Mouse (Mus musculus): ENCODE data around the gene Hoxc12. TPM values are rescaled to one million over a fixed set of nuclear protein-coding genes. Genes with fewer than 3 reads are reported as not detected.

The Hoxc12 gene
- polyA plus RNA-seq, 1 experiment from 2014 or later, result not detected

GRCm38 (mm10) chr15:102918611-102919265 lies 17.8 kb upstream of the Hoxc12 start:
- Histone ChIP-seq H3K9me3 (ENCODE audit: control insufficient read depth, low read depth, low read length) (no peaks in the 10 kb centered on the region), H3K4me1 (ENCODE audit: control insufficient read depth, insufficient read depth, low read length) (0 out of 2 replicates have a peak, but pooled peaks cover 6% of the 10 kb centered on the region), H3K27ac (ENCODE audit: low read length) (no peak overlapping the region), H3K9ac (replicated peaks; ENCODE audit: low read depth, low read length) (no peak overlapping the region), H3K4me3 (ENCODE audit: low read depth, low read length) (no peak overlapping the region), H3K36me3 (ENCODE audit: control insufficient read depth, insufficient read depth, low read length) (no peaks in the 10 kb centered on the region), H3K27me3 (ENCODE audit: control insufficient read depth, insufficient read depth, low read length) (peaks cover 87% of the 10 kb centered on the region), H3K4me2 (replicated peaks; ENCODE audit: low read depth, low read length) (no peak overlapping the region)
- ATAC-seq (ENCODE audit: insufficient number of reproducible peaks, insufficient read depth, low FRiP score, low read depth), result no peak
- 2% methylated on average over 7 of the region's 7 CpGs for WGBS

GRCm38 (mm10) chr15:102919336-102920180 lies 17.0 kb upstream of the Hoxc12 start:
- no peak for ATAC-seq (ENCODE audit: insufficient number of reproducible peaks, insufficient read depth, low FRiP score, low read depth)
- H3K9ac ChIP-seq (replicated peaks; ENCODE audit: low read depth, low read length), result no peak overlapping the region
- WGBS, result 5% methylated on average over 12 of the region's 12 CpGs
- no peaks in the 10 kb centered on the region for H3K9me3 ChIP-seq (ENCODE audit: control insufficient read depth, low read depth, low read length)
- H3K27me3 ChIP-seq (ENCODE audit: control insufficient read depth, insufficient read depth, low read length), result peaks cover 88% of the 10 kb centered on the region
- no peak overlapping the region for H3K27ac ChIP-seq (ENCODE audit: low read length)
- no peaks in the 10 kb centered on the region for H3K36me3 ChIP-seq (ENCODE audit: control insufficient read depth, insufficient read depth, low read length)
- H3K4me3 ChIP-seq (ENCODE audit: low read depth, low read length), result no peak overlapping the region
- no peak overlapping the region for H3K4me2 ChIP-seq (replicated peaks; ENCODE audit: low read depth, low read length)
- H3K4me1 ChIP-seq (ENCODE audit: control insufficient read depth, insufficient read depth, low read length), result 0 out of 2 replicates have a peak, but pooled peaks cover 6% of the 10 kb centered on the region

- Histone ChIP-seq H3K4me1 (ENCODE audit: control insufficient read depth, insufficient read depth, low read length) (0 out of 2 replicates have a peak, but pooled peaks cover 6% of the 10 kb centered on the region), H3K27me3 (ENCODE audit: control insufficient read depth, insufficient read depth, low read length) (peaks cover 91% of the 10 kb centered on the region), H3K9ac (replicated peaks; ENCODE audit: low read depth, low read length) (no peak overlapping the region), H3K27ac (ENCODE audit: low read length) (no peak overlapping the region), H3K36me3 (ENCODE audit: control insufficient read depth, insufficient read depth, low read length) (no peaks in the 10 kb centered on the region), H3K4me2 (replicated peaks; ENCODE audit: low read depth, low read length) (peak overlapping the region; percentile 16; the same call in 1 of the 2 replicates), H3K4me3 (ENCODE audit: low read depth, low read length) (peak overlapping the region; percentile 12; the same call in 1 of the 2 replicates), H3K9me3 (ENCODE audit: control insufficient read depth, low read depth, low read length) (no peaks in the 10 kb centered on the region)
- ATAC-seq (ENCODE audit: insufficient number of reproducible peaks, insufficient read depth, low FRiP score, low read depth), result peak; percentile 82
- under 1% methylated on average over 20 of the region's 20 CpGs for WGBS
These were observed 15.9 kb upstream of the Hoxc12 start for GRCm38 (mm10) chr15:102920619-102921018.

GRCm38 (mm10) chr15:102921053-102922011 lies 15.2 kb upstream of the Hoxc12 start, which contains the start of gene Hoxc13:
Gene Hoxc13, plus strand, starts transcription at chr15:102921103.
- Histone ChIP-seq H3K4me1 (ENCODE audit: control insufficient read depth, insufficient read depth, low read length) (0 out of 2 replicates have a peak, but pooled peaks cover 6% of the 10 kb centered on the region), H3K27me3 (ENCODE audit: control insufficient read depth, insufficient read depth, low read length) (peaks cover 91% of the 10 kb centered on the region), H3K4me2 (replicated peaks; ENCODE audit: low read depth, low read length) (peak within 1 kb of the TSS; percentile 16; the same call in 1 of the 2 replicates), H3K27ac (ENCODE audit: low read length) (no peak within 1 kb of the TSS), H3K4me3 (ENCODE audit: low read depth, low read length) (peak within 1 kb of the TSS; percentile 12), H3K9ac (replicated peaks; ENCODE audit: low read depth, low read length) (no peak within 1 kb of the TSS), H3K36me3 (ENCODE audit: control insufficient read depth, insufficient read depth, low read length) (no peaks in the 10 kb centered on the region), H3K9me3 (ENCODE audit: control insufficient read depth, low read depth, low read length) (no peaks in the 10 kb centered on the region)
- peak; percentile 49; the same call in 1 of the 2 replicates for ATAC-seq (ENCODE audit: insufficient number of reproducible peaks, insufficient read depth, low FRiP score, low read depth)
- WGBS, result 1% methylated on average over 69 of the region's 88 CpGs

- Histone ChIP-seq H3K9ac (replicated peaks; ENCODE audit: low read depth, low read length) (no peak overlapping the region), H3K4me3 (ENCODE audit: low read depth, low read length) (no peak overlapping the region), H3K27ac (ENCODE audit: low read length) (no peak overlapping the region), H3K36me3 (ENCODE audit: control insufficient read depth, insufficient read depth, low read length) (no peaks in the 10 kb centered on the region), H3K27me3 (ENCODE audit: control insufficient read depth, insufficient read depth, low read length) (peaks cover 91% of the 10 kb centered on the region), H3K4me1 (ENCODE audit: control insufficient read depth, insufficient read depth, low read length) (0 out of 2 replicates have a peak, but pooled peaks cover 6% of the 10 kb centered on the region), H3K9me3 (ENCODE audit: control insufficient read depth, low read depth, low read length) (no peaks in the 10 kb centered on the region), H3K4me2 (replicated peaks; ENCODE audit: low read depth, low read length) (no peak overlapping the region)
- no peak; the same call in 1 of the 2 replicates for ATAC-seq (ENCODE audit: insufficient number of reproducible peaks, insufficient read depth, low FRiP score, low read depth)
- WGBS, result under 1% methylated on average over 24 of the region's 24 CpGs
These were observed 14.6 kb upstream of the Hoxc12 start for GRCm38 (mm10) chr15:102922012-102922362.

GRCm38 (mm10) chr15:102922636-102923500 lies 13.7 kb upstream of the Hoxc12 start:
- no peak overlapping the region for H3K27ac ChIP-seq (ENCODE audit: low read length)
- peaks cover 91% of the 10 kb centered on the region for H3K27me3 ChIP-seq (ENCODE audit: control insufficient read depth, insufficient read depth, low read length)
- WGBS, result 17% methylated on average over 6 of the region's 6 CpGs
- ATAC-seq (ENCODE audit: insufficient number of reproducible peaks, insufficient read depth, low FRiP score, low read depth), result no peak
- no peak overlapping the region for H3K4me2 ChIP-seq (replicated peaks; ENCODE audit: low read depth, low read length)
- H3K4me3 ChIP-seq (ENCODE audit: low read depth, low read length), result no peak overlapping the region
- no peak overlapping the region for H3K9ac ChIP-seq (replicated peaks; ENCODE audit: low read depth, low read length)
- H3K36me3 ChIP-seq (ENCODE audit: control insufficient read depth, insufficient read depth, low read length), result no peaks in the 10 kb centered on the region
- no peaks in the 10 kb centered on the region for H3K9me3 ChIP-seq (ENCODE audit: control insufficient read depth, low read depth, low read length)
- 0 out of 2 replicates have a peak, but pooled peaks cover 6% of the 10 kb centered on the region for H3K4me1 ChIP-seq (ENCODE audit: control insufficient read depth, insufficient read depth, low read length)

GRCm38 (mm10) chr15:102927032-102927645 lies 9.4 kb upstream of the Hoxc12 start:
- Histone ChIP-seq H3K4me2 (replicated peaks; ENCODE audit: low read depth, low read length) (no peak overlapping the region), H3K4me3 (ENCODE audit: low read depth, low read length) (no peak overlapping the region), H3K27ac (ENCODE audit: low read length) (no peak overlapping the region), H3K9ac (replicated peaks; ENCODE audit: low read depth, low read length) (no peak overlapping the region), H3K36me3 (ENCODE audit: control insufficient read depth, insufficient read depth, low read length) (no peaks in the 10 kb centered on the region), H3K27me3 (ENCODE audit: control insufficient read depth, insufficient read depth, low read length) (peaks cover 94% of the 10 kb centered on the region), H3K4me1 (ENCODE audit: control insufficient read depth, insufficient read depth, low read length) (no peaks in the 10 kb centered on the region), H3K9me3 (ENCODE audit: control insufficient read depth, low read depth, low read length) (no peaks in the 10 kb centered on the region)
- ATAC-seq (ENCODE audit: insufficient number of reproducible peaks, insufficient read depth, low FRiP score, low read depth), result no peak
- WGBS, result 1% methylated on average over 40 of the region's 40 CpGs
